Mouse (Mus musculus): ENCODE results near the gene Fdps.
A peak's percentile ranks its signal among the peaks of the same experiment; 100 is the strongest.
"Not testable (repeated sequence)": the region's sequence is repeated elsewhere in the genome, so short reads cannot be mapped to it uniquely, and the experiment has no call there.

The Fdps gene

GRCm38 (mm10) chr3:89102495-89103290 lies 934 bp upstream of the Fdps start:
- no peak for DNase-seq (ENCODE audit: low spot score in 2 of 2)

GRCm38 (mm10) chr3:89101459-89101811 lies 324 bp downstream of the Fdps start:
- peak in 1 of 2 experiments; percentile 47 for DNase-seq (ENCODE audit: low spot score in 2 of 2)

- DNase-seq (ENCODE audit: low spot score in 2 of 2), result peak in 1 of 2 experiments; percentile 54
Observed at GRCm38 (mm10) chr3:89100811-89101210, 948 bp downstream of the Fdps start, which contains the start of gene Gm43738. Gene Gm43738, minus strand, starts transcription at chr3:89101099.

- no peak for DNase-seq (ENCODE audit: low spot score in 2 of 2)
Observed at GRCm38 (mm10) chr3:89094021-89094420, 7.7 kb downstream of the Fdps start.

GRCm38 (mm10) chr3:89093175-89093574 lies 8.6 kb downstream of the Fdps start, which contains the start of gene Rusc1:
Gene Rusc1, minus strand, starts transcription at chr3:89093311.
- peak; percentile 89 to 92 for DNase-seq (ENCODE audit: low spot score in 2 of 2)

- no peak for DNase-seq (ENCODE audit: low spot score in 2 of 2)
Observed at GRCm38 (mm10) chr3:89092509-89093090, 9.2 kb downstream of the Fdps start.

GRCm38 (mm10) chr3:89091811-89092508 lies 9.8 kb downstream of the Fdps start:
- no peak for DNase-seq (ENCODE audit: low spot score in 2 of 2)

- peak; percentile 70 to 84 for DNase-seq (ENCODE audit: low spot score in 2 of 2)
Observed at GRCm38 (mm10) chr3:89090694-89091655, 10.8 kb downstream of the Fdps start.

- peak; percentile 80 to 83 for DNase-seq (ENCODE audit: low spot score in 2 of 2)
Observed at GRCm38 (mm10) chr3:89089882-89090591, 11.7 kb downstream of the Fdps start.

- peak in 1 of 2 experiments; percentile 41 for DNase-seq (ENCODE audit: low spot score in 2 of 2)
Observed at GRCm38 (mm10) chr3:89088974-89089373, 12.8 kb downstream of the Fdps start.

- peak; percentile 68 to 69 for DNase-seq (ENCODE audit: low spot score in 2 of 2)
Observed at GRCm38 (mm10) chr3:89087338-89088110, 14.2 kb downstream of the Fdps start.

- DNase-seq (ENCODE audit: low spot score in 2 of 2), result no peak
Observed at GRCm38 (mm10) chr3:89084654-89085190, 17.0 kb downstream of the Fdps start.

GRCm38 (mm10) chr3:89084133-89084532 lies 17.6 kb downstream of the Fdps start:
- no peak for DNase-seq (ENCODE audit: low spot score in 2 of 2)

GRCm38 (mm10) chr3:89082287-89082686 lies 19.5 kb downstream of the Fdps start:
- not testable (repeated sequence) for DNase-seq (ENCODE audit: low spot score in 2 of 2)

GRCm38 (mm10) chr3:89077383-89077782 lies 24.4 kb downstream of the Fdps start:
- DNase-seq (ENCODE audit: low spot score in 2 of 2), result no peak

GRCm38 (mm10) chr3:89067265-89067664 lies 34.5 kb downstream of the Fdps start:
- no peak for DNase-seq (ENCODE audit: low spot score in 2 of 2)

- no peak for DNase-seq (ENCODE audit: low spot score in 2 of 2)
Observed at GRCm38 (mm10) chr3:89061696-89062095, 40.1 kb downstream of the Fdps start.

- no peak for DNase-seq (ENCODE audit: low spot score in 2 of 2)
Observed at GRCm38 (mm10) chr3:89058783-89059182, 43.0 kb downstream of the Fdps start.

GRCm38 (mm10) chr3:89058361-89058760 lies 43.4 kb downstream of the Fdps start:
- no peak for DNase-seq (ENCODE audit: low spot score in 2 of 2)

Data from frontal cortex, postnatal 10 days (tissue).